Mouse (Mus musculus): ENCODE data around the gene Olfr308. TPM values are rescaled to one million over a fixed set of nuclear protein-coding genes. Genes with fewer than 3 reads are reported as not detected.
"Not testable (repeated sequence)": the region's sequence is repeated elsewhere in the genome, so short reads cannot be mapped to it uniquely, and the experiment has no call there.

Olfr308 gene
- not detected in 2 replicates for polyA plus RNA-seq (2015; fragmentation: Nextera tagmentation; extraction: Ambion mirVana)

DNA sequence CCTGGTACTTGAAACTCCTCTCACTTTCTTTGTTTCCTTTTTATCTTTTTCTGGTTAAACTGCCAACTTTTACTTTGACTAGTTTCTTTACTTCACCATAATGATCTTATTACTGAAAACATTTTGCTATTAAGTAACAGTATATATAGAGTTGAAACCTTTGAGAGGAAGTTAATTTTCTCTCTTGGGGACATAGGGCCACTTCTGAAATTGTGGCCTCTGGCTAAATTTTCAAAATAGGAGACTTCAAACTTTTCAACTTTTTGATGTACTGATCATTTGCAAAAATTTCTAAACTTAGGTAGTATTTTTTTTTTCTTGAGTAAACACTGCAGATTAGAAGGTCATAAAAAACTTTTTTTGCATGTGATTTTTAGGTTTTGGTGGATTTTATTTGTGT is at the start of gene Olfr308:
Olfr308 (minus strand) TSS at position 101 of the 400 bp plus-strand sequence.
- Histone ChIP-seq H3K27me3 (ENCODE audit: control insufficient read depth, insufficient read depth, low read depth, low read length) (no peaks in the 10 kb centered on the region), H3K4me1 (ENCODE audit: control insufficient read depth, insufficient read depth, low read length) (no peaks in the 10 kb centered on the region)
- no peak for ATAC-seq

DNA sequence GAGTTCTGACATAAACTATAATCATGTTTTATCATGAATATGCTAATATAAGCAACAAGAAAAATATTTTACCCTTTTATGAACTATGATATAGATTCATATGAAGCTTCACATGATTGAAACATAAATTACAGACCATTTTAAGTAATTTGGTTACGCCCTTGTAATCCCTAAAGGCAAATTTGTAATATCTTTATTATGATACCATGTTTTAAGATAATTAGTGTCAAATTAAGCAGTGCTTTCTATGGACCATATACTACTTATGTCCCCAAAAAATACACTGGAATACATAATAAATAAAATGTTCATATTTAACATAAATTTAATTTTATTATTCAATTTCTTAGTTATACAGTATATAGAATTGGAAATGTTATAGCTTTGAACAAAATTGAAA is 41.4 kb upstream of the Olfr308 start, which contains the start of gene Olfr305:
Olfr305 (minus strand) TSS at position 101 of the 400 bp plus-strand sequence.
- Histone ChIP-seq H3K36me3 (ENCODE audit: control insufficient read depth, insufficient read depth, low read length) (no peaks in the 10 kb centered on the region), H3K9me3 (replicated peaks; ENCODE audit: control insufficient read depth, low read length, poor library complexity, severe bottlenecking) (no peaks in the 10 kb centered on the region), H3K9ac (ENCODE audit: low read depth, low read length) (no peak within 1 kb of the TSS), H3K27me3 (ENCODE audit: control insufficient read depth, insufficient read depth, low read depth, low read length) (no peaks in the 10 kb centered on the region), H3K4me3 (ENCODE audit: low read depth, low read length) (no peak within 1 kb of the TSS), H3K4me1 (ENCODE audit: control insufficient read depth, insufficient read depth, low read length) (no peaks in the 10 kb centered on the region), H3K27ac (ENCODE audit: low read length) (no peak within 1 kb of the TSS), H3K4me2 (ENCODE audit: low read length) (no peak within 1 kb of the TSS)
- no peak for ATAC-seq
- WGBS: 90% methylated on average over 1 of the region's 1 CpGs

More for the DNA sequence above, at the start of gene Olfr308:
- H3K9me3 ChIP-seq (replicated peaks; ENCODE audit: control insufficient read depth, low read length, poor library complexity, severe bottlenecking): no peaks in the 10 kb centered on the region
- no peak within 1 kb of the TSS for H3K4me2 ChIP-seq (ENCODE audit: low read length)
- H3K4me3 ChIP-seq (ENCODE audit: low read depth, low read length): no peak within 1 kb of the TSS
- H3K9ac ChIP-seq (ENCODE audit: low read depth, low read length): no peak within 1 kb of the TSS
- no peak within 1 kb of the TSS for H3K27ac ChIP-seq (ENCODE audit: low read length)
- H3K36me3 ChIP-seq (ENCODE audit: control insufficient read depth, insufficient read depth, low read length): no peaks in the 10 kb centered on the region

DNA sequence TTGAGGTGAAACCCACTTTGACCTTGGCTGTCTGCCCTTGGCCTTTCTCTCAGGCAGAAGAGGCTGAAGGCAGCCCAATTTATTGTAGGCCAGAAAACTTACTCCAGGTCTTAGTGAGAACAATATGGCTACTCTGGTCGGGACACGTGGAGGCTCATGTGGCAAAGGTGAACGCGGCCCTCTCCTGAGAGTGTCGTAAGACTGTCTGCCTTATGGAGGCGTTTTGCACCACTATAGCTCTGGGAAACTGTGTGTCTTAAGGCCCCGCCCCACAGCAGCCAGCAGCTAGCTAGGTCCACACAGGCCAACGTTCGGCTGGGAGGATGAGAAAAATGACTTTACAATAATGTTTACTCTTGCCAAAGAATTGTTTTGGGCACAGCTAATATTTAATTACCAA is 20.9 kb upstream of the Olfr308 start:
- H3K4me1 ChIP-seq (ENCODE audit: control insufficient read depth, insufficient read depth, low read length); H3K4me3 ChIP-seq (ENCODE audit: low read depth, low read length); H3K36me3 ChIP-seq (ENCODE audit: control insufficient read depth, insufficient read depth, low read length); H3K4me2 ChIP-seq (ENCODE audit: low read length); H3K9me3 ChIP-seq (replicated peaks; ENCODE audit: control insufficient read depth, low read length, poor library complexity, severe bottlenecking); H3K9ac ChIP-seq (ENCODE audit: low read depth, low read length); ATAC-seq; H3K27ac ChIP-seq (ENCODE audit: low read length); H3K27me3 ChIP-seq (ENCODE audit: control insufficient read depth, insufficient read depth, low read depth, low read length): not testable (repeated sequence)
- WGBS: 93% methylated on average over 9 of the region's 9 CpGs

DNA sequence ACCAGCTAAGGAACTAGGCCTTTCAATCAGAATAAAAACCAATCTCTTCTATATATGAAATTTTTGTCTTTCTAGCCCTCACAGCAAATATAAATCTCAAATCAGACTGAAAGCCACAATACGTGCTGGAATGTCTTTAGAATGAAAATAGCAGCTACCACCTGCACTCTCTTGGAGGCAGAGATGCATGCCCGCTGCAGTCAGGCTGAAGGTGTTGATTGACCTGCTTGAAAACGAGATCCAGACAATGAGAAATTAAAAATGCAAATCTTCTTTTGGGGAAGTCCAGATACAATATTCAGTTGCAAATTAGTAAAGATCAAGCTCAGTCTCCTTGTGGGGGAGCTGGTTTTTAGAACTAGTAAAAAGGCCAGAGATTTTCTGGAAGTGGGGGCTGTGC is 18.8 kb upstream of the Olfr308 start:
- H3K4me1 ChIP-seq (ENCODE audit: control insufficient read depth, insufficient read depth, low read length): no peaks in the 10 kb centered on the region
- no peak overlapping the region for H3K9ac ChIP-seq (ENCODE audit: low read depth, low read length)
- H3K4me3 ChIP-seq (ENCODE audit: low read depth, low read length): no peak overlapping the region
- H3K27me3 ChIP-seq (ENCODE audit: control insufficient read depth, insufficient read depth, low read depth, low read length): no peaks in the 10 kb centered on the region
- ATAC-seq: no peak
- H3K4me2 ChIP-seq (ENCODE audit: low read length): no peak overlapping the region
- no peaks in the 10 kb centered on the region for H3K9me3 ChIP-seq (replicated peaks; ENCODE audit: control insufficient read depth, low read length, poor library complexity, severe bottlenecking)
- H3K36me3 ChIP-seq (ENCODE audit: control insufficient read depth, insufficient read depth, low read length): no peaks in the 10 kb centered on the region
- no peak overlapping the region for H3K27ac ChIP-seq (ENCODE audit: low read length)
- WGBS: 60% methylated on average over 3 of the region's 3 CpGs

DNA sequence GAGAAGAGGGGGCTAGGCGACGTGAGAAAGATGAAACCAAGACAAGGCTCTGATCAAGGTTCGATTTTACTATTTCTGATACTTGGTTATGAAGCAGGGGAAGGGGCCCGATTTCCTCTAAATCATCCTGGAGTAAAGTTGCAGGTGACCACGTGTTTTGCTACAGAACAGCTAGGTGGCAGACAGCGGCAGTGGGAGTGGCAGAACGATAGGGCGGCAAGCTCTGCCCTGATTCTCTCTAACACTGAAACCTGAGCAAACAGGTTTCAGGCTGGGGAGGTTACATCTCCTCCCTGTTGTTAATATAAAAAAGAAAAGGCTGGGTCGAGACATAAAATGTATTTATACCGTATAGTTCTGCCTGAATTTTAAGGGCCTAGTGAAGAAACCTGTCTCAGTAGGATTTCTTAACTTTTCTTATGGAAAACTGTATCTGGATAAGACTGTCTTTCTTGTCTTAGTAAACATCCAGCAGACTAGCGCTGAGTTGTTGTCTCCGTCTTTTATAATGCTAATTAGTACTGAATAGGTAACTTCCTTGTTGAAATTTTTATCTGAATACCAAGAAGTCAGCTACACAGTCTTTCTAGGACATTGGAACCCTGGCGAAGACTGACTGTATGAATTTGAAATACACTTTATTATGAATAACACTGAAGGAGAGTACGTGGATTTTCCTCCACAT is 17.6 kb upstream of the Olfr308 start:
- Histone ChIP-seq H3K27ac (ENCODE audit: low read length) (no peak overlapping the region), H3K4me3 (ENCODE audit: low read depth, low read length) (no peak overlapping the region), H3K27me3 (ENCODE audit: control insufficient read depth, insufficient read depth, low read depth, low read length) (no peaks in the 10 kb centered on the region), H3K9me3 (replicated peaks; ENCODE audit: control insufficient read depth, low read length, poor library complexity, severe bottlenecking) (no peaks in the 10 kb centered on the region), H3K9ac (ENCODE audit: low read depth, low read length) (no peak overlapping the region), H3K36me3 (ENCODE audit: control insufficient read depth, insufficient read depth, low read length) (no peaks in the 10 kb centered on the region), H3K4me1 (ENCODE audit: control insufficient read depth, insufficient read depth, low read length) (no peaks in the 10 kb centered on the region), H3K4me2 (ENCODE audit: low read length) (no peak overlapping the region)
- 81% methylated on average over 14 of the region's 14 CpGs for whole genome bisulfite sequencing
- no peak for ATAC-seq

DNA sequence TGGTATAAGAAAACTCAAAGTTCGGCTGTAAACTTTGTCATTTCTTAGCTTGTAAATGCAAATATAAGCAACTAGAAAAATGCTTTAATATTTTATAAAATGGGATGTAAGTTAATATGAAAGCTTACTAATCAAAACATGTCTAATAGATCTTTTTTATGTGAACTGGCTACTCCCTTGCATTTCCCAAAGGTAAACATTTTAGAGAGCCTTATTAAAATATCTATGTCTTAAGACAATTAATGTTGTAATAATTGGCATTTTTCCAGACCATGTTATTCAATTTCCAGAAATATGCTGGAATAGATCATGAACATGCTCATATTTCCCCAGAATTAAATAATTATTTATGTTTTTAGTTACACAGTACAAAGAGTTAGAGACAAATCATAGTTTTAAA is 12.1 kb upstream of the Olfr308 start, which contains the start of gene Olfr307:
Olfr307 (minus strand) TSS at position 101 of the 400 bp plus-strand sequence.
- Histone ChIP-seq H3K4me3 (ENCODE audit: low read depth, low read length) (no peak within 1 kb of the TSS), H3K27ac (ENCODE audit: low read length) (no peak within 1 kb of the TSS), H3K9me3 (replicated peaks; ENCODE audit: control insufficient read depth, low read length, poor library complexity, severe bottlenecking) (no peaks in the 10 kb centered on the region), H3K4me1 (ENCODE audit: control insufficient read depth, insufficient read depth, low read length) (no peaks in the 10 kb centered on the region), H3K4me2 (ENCODE audit: low read length) (no peak within 1 kb of the TSS), H3K27me3 (ENCODE audit: control insufficient read depth, insufficient read depth, low read depth, low read length) (no peaks in the 10 kb centered on the region), H3K36me3 (ENCODE audit: control insufficient read depth, insufficient read depth, low read length) (no peaks in the 10 kb centered on the region), H3K9ac (ENCODE audit: low read depth, low read length) (no peak within 1 kb of the TSS)
- no peak for ATAC-seq
- 82% methylated on average over 1 of the region's 1 CpGs for WGBS

DNA sequence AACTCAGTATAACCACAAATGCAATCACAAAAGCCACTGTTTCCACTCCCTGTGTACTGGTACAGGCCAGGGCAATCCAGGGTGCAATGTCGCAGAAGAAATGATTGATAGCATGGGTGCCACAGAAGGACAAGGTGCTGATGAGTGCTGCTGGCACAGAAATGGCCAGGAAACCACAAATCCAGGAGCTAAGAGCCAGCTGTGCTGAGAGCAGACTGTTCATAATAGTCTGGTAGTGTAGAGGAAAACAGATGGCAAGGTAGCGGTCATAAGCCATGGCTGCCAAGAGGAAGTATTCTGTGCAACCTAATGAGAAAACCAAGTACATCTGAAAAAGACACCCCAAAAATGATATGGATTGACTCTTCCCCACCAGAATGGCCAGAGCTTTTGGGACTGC is 4.1 kb downstream of the Olfr308 start:
- 98% methylated on average over 2 of the region's 2 CpGs for WGBS
- Histone ChIP-seq H3K27ac (ENCODE audit: low read length) (no peak overlapping the region), H3K27me3 (ENCODE audit: control insufficient read depth, insufficient read depth, low read depth, low read length) (no peaks in the 10 kb centered on the region), H3K9ac (ENCODE audit: low read depth, low read length) (no peak overlapping the region), H3K4me1 (ENCODE audit: control insufficient read depth, insufficient read depth, low read length) (no peaks in the 10 kb centered on the region), H3K9me3 (replicated peaks; ENCODE audit: control insufficient read depth, low read length, poor library complexity, severe bottlenecking) (no peaks in the 10 kb centered on the region), H3K4me3 (ENCODE audit: low read depth, low read length) (no peak overlapping the region), H3K4me2 (ENCODE audit: low read length) (no peak overlapping the region), H3K36me3 (ENCODE audit: control insufficient read depth, insufficient read depth, low read length) (no peaks in the 10 kb centered on the region)
- ATAC-seq: no peak

DNA sequence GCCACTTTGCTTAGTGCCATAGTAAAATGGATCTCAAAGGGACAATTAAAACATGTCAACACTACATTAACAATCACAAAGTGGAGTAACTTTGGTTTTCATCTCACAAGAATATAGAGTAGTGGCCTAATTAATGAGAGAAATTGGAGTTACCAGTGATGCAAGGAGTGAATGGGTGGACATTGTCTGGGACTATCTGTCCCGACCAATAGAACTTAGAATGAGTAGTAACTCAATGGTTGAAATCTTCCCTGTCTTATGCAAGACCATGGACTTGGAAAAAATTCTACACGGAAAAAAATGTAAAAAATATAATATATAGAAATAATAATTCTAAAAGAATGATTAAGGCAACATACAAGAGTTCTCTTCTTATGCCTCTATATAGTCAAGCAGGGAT is 11.8 kb downstream of the Olfr308 start, which contains the start of gene Olfr309:
Olfr309 (minus strand) TSS at position 101 of the 400 bp plus-strand sequence.
- H3K27me3 ChIP-seq (ENCODE audit: control insufficient read depth, insufficient read depth, low read depth, low read length): no peaks in the 10 kb centered on the region
- no peaks in the 10 kb centered on the region for H3K9me3 ChIP-seq (replicated peaks; ENCODE audit: control insufficient read depth, low read length, poor library complexity, severe bottlenecking)
- H3K4me2 ChIP-seq (ENCODE audit: low read length): no peak within 1 kb of the TSS
- 71% methylated on average over 2 of the region's 2 CpGs for WGBS
- H3K4me3 ChIP-seq (ENCODE audit: low read depth, low read length): no peak within 1 kb of the TSS
- H3K27ac ChIP-seq (ENCODE audit: low read length): no peak within 1 kb of the TSS
- H3K9ac ChIP-seq (ENCODE audit: low read depth, low read length): no peak within 1 kb of the TSS
- ATAC-seq: no peak
- H3K36me3 ChIP-seq (ENCODE audit: control insufficient read depth, insufficient read depth, low read length): no peaks in the 10 kb centered on the region
- H3K4me1 ChIP-seq (ENCODE audit: control insufficient read depth, insufficient read depth, low read length): no peaks in the 10 kb centered on the region

DNA sequence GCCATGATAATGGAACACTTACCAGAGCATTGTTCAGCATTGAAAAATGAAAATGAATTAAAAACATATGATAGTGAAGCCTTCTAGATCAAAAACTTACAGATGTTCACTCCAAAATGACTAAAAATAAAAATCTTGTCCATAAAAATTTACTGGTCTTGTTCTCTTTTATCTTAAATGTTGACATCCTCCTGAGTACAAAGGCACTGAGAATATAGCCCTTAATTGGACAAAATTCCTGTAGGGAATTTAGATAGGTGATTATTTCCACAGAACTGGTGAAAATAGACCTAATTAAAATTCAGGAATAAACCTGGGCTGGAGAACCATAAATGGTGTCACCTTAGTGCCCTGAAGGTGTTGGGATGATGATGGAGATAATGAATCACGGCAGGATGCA is 48.4 kb downstream of the Olfr308 start, which contains the start of gene Olfr310:
Olfr310 (minus strand) TSS at position 101 of the 400 bp plus-strand sequence.
- Histone ChIP-seq H3K27me3 (ENCODE audit: control insufficient read depth, insufficient read depth, low read depth, low read length) (no peaks in the 10 kb centered on the region), H3K27ac (ENCODE audit: low read length) (no peak within 1 kb of the TSS), H3K4me2 (ENCODE audit: low read length) (no peak within 1 kb of the TSS), H3K9me3 (replicated peaks; ENCODE audit: control insufficient read depth, low read length, poor library complexity, severe bottlenecking) (no peaks in the 10 kb centered on the region), H3K4me1 (ENCODE audit: control insufficient read depth, insufficient read depth, low read length) (no peaks in the 10 kb centered on the region), H3K9ac (ENCODE audit: low read depth, low read length) (no peak within 1 kb of the TSS), H3K36me3 (ENCODE audit: control insufficient read depth, insufficient read depth, low read length) (no peaks in the 10 kb centered on the region), H3K4me3 (ENCODE audit: low read depth, low read length) (no peak within 1 kb of the TSS)
- ATAC-seq: no peak
- WGBS: 94% methylated on average over 1 of the region's 1 CpGs
